Mouse (Mus musculus) MEL (cell line): ENCODE measurements around the gene Serpinh1. TPM values are rescaled to one million over a fixed set of nuclear protein-coding genes. Genes with fewer than 3 reads are reported as not detected.

Experiments used
- DNase-seq: peaks from one replicate; pipeline ENCODE4 v3.0.0; 2011; ENCODE audit warnings: low read depth, low spot score
- H3K27ac ChIP-seq: 2 replicates; pipeline ENCODE4 v1.5.1; 2012; ENCODE audit warnings: low read depth, mild to moderate bottlenecking, control low read depth, low read length, moderate library complexity; ENCODE audit not compliant: control insufficient read depth
- H3K27me3 ChIP-seq, 2 experiments: fragments of 150-350 bp in 1 of 2; sonication (generic) in 1 of 2; 2 replicates each; pipeline ENCODE4 v1.6.1; 2012; ENCODE audit warnings: low read length in 2 of 2, mild to moderate bottlenecking in 2 of 2, improper control_type of control experiment in 1 of 2, moderate library complexity in 1 of 2; ENCODE audit not compliant: insufficient read depth in 2 of 2, control insufficient read depth in 1 of 2
- H3K36me3 ChIP-seq, 2 experiments: 2 replicates each; pipeline ENCODE4 v1.6.1; 2012 to 2014; ENCODE audit warnings: low read length in 2 of 2, improper control_type of control experiment in 1 of 2, inconsistent platforms in 1 of 2, mild to moderate bottlenecking in 1 of 2; ENCODE audit not compliant: insufficient read depth in 2 of 2, control insufficient read depth in 1 of 2
- H3K4me1 ChIP-seq, 2 experiments: fragments of 150-350 bp in 1 of 2; sonication (generic) in 1 of 2; 2 replicates each; pipeline ENCODE4 v1.6.1; 2012; ENCODE audit warnings: low read length in 2 of 2, improper control_type of control experiment in 1 of 2, mild to moderate bottlenecking in 1 of 2; ENCODE audit not compliant: insufficient read depth in 2 of 2, control insufficient read depth in 1 of 2
- H3K4me3 ChIP-seq, 2 experiments: fragments of 150-350 bp in 1 of 2; sonication (generic) in 1 of 2; 2 replicates each; pipeline ENCODE4 v1.5.1; 2012; ENCODE audit warnings: low read depth in 2 of 2, low read length in 2 of 2, mild to moderate bottlenecking in 2 of 2, moderate library complexity in 2 of 2, control low read depth in 1 of 2, improper control_type of control experiment in 1 of 2; ENCODE audit not compliant: control insufficient read depth in 1 of 2, insufficient read depth in 1 of 2
- H3K79me2 ChIP-seq: 2 replicates; pipeline ENCODE4 v1.6.1; 2012; ENCODE audit warnings: mild to moderate bottlenecking, low read length, moderate library complexity; ENCODE audit not compliant: control insufficient read depth, poor library complexity, insufficient read depth
- H3K9ac ChIP-seq: 2 replicates; pipeline ENCODE4 v1.6.1; 2012; ENCODE audit warnings: low read depth, mild to moderate bottlenecking, control low read depth, low read length, moderate library complexity; ENCODE audit not compliant: control insufficient read depth, poor library complexity, severe bottlenecking
- H3K9me3 ChIP-seq: fragments of 150-350 bp; sonication (generic); replicated peaks from 2 replicates; pipeline ENCODE4 v1.6.1; 2012; ENCODE audit warnings: mild to moderate bottlenecking, low read length, improper control_type of control experiment, moderate library complexity; ENCODE audit not compliant: insufficient read depth
- CHD2 ChIP-seq: IDR thresholded peaks from 2 replicates; pipeline ENCODE4 v1.6.1; 2011; ENCODE audit warnings: low read length, improper control_type of control experiment
- ETS1 ChIP-seq: IDR thresholded peaks from 2 replicates; pipeline ENCODE4 v1.6.1; 2012; ENCODE audit warnings: low read depth, mild to moderate bottlenecking, inconsistent platforms, low read length, improper control_type of control experiment, moderate library complexity
- GATA1 ChIP-seq: IDR thresholded peaks from 2 replicates; pipeline ENCODE4 v1.6.1; 2011; ENCODE audit warnings: low read depth, low read length, improper control_type of control experiment
- MAX ChIP-seq: IDR thresholded peaks from 2 replicates; pipeline ENCODE4 v1.6.1; 2011; ENCODE audit warnings: low read length, improper control_type of control experiment
- MEF2A ChIP-seq: IDR thresholded peaks from 2 replicates; pipeline ENCODE4 v1.6.1; 2014; ENCODE audit warnings: low read depth, mild to moderate bottlenecking, inconsistent platforms, low read length, improper control_type of control experiment; ENCODE audit not compliant: poor library complexity, insufficient replicate concordance, severe bottlenecking; ENCODE audit errors: extremely low read depth
- POLR2A ChIP-seq, 2 experiments: IDR thresholded peaks; 2 replicates each; pipeline ENCODE4 v1.6.1; 2011 to 2012; ENCODE audit warnings: low read length in 2 of 2, mild to moderate bottlenecking in 2 of 2, control low read depth in 1 of 2, improper control_type of control experiment in 1 of 2, low read depth in 1 of 2, moderate library complexity in 1 of 2; ENCODE audit not compliant: control insufficient read depth in 1 of 2, insufficient read depth in 1 of 2, poor library complexity in 1 of 2
- POLR2AphosphoS5 ChIP-seq: IDR thresholded peaks from 2 replicates; pipeline ENCODE4 v1.6.1; 2012; ENCODE audit warnings: low read depth, borderline replicate concordance, mild to moderate bottlenecking, inconsistent platforms, low read length, moderate library complexity, mixed read lengths
- SIN3A ChIP-seq: IDR thresholded peaks from 2 replicates; pipeline ENCODE4 v1.6.1; 2012; ENCODE audit warnings: low read length, improper control_type of control experiment, inconsistent platforms
- TBP ChIP-seq: IDR thresholded peaks from 2 replicates; pipeline ENCODE4 v1.8.0; 2011; ENCODE audit warnings: low read depth, low read length, improper control_type of control experiment
- TCF12 ChIP-seq: IDR thresholded peaks from 2 replicates; pipeline ENCODE4 v1.6.1; 2014; ENCODE audit warnings: low read depth, mild to moderate bottlenecking, inconsistent platforms, low read length, improper control_type of control experiment, moderate library complexity
- USF2 ChIP-seq, 2 experiments: IDR thresholded peaks; 2 replicates each; pipeline ENCODE4 v1.6.1; 2011 to 2012; ENCODE audit warnings: improper control_type of control experiment in 2 of 2, low read length in 2 of 2, borderline replicate concordance in 1 of 2, inconsistent platforms in 1 of 2, low read depth in 1 of 2, mild to moderate bottlenecking in 1 of 2; ENCODE audit not compliant: insufficient read depth in 1 of 2
- polyA plus RNA-seq, 2 experiments: library from polyadenylated mRNA; stranded (reverse) in 1 of 2; unstranded in 1 of 2; fragments of >175 nt in 1 of 2; fragments of >200 nt in 1 of 2; gene quantifications; 2 replicates each; pipeline versions ENCODE4 v1.2.1 to v1.2.4; 2012; ENCODE audit warnings: low replicate concordance in 2 of 2, low read depth in 1 of 2; ENCODE audit not compliant: insufficient read length in 2 of 2, insufficient read depth in 1 of 2, missing spikeins in 1 of 2
- total RNA-seq: library from RNA; depleted of rRNA; stranded (reverse); fragments of 300-350 nt; gene quantifications from 2 replicates; pipeline ENCODE4 v1.2.3, GENCODE M21; 2012

The Serpinh1 gene
- total and polyA plus RNA-seq, 3 experiments = not detected

DNA sequence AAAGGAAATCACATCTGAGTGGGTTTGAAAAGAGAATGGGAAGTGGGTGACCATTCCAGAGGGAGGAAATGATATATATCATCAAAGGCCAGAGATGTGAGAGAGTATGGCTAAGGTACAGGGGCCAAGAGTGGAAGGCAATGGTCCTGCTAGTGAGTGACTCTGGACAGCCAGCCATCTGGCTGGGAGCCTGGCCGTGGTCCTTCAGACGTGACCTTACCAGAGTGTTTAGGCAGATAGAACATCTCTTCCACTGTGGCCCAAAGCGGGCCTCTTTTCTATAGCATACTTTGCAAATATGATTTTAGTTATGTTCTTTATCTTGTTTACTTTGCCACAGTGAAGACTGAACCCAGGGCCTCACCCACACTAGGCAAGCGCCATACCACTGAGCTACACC is 47.4 kb downstream of the Serpinh1 start:
- no peak overlapping the region for H3K4me3 ChIP-seq
- no peaks in the 10 kb centered on the region for H3K36me3 ChIP-seq
- peaks cover 6 to 10% of the 10 kb centered on the region in 2 experiments; a peak in 3 of 4 replicates for H3K27me3 ChIP-seq
- H3K27ac ChIP-seq = no peak overlapping the region
- no peak for DNase-seq
- H3K4me1 ChIP-seq = no peaks in the 10 kb centered on the region
- H3K79me2 ChIP-seq = no peaks in the 10 kb centered on the region
- TF ChIP-seq TCF12 = no peak
- TF ChIP-seq SIN3A = no peak
- TF ChIP-seq ETS1 = no peak
- TF ChIP-seq TBP = no peak
- TF ChIP-seq MEF2A = no peak
- no peak for TF ChIP-seq POLR2AphosphoS5
- TF ChIP-seq CHD2 = no peak
- TF ChIP-seq, all 39 proteins: peak for 0
- no peak overlapping the region for H3K9ac ChIP-seq
- no peaks in the 10 kb centered on the region for H3K9me3 ChIP-seq

DNA sequence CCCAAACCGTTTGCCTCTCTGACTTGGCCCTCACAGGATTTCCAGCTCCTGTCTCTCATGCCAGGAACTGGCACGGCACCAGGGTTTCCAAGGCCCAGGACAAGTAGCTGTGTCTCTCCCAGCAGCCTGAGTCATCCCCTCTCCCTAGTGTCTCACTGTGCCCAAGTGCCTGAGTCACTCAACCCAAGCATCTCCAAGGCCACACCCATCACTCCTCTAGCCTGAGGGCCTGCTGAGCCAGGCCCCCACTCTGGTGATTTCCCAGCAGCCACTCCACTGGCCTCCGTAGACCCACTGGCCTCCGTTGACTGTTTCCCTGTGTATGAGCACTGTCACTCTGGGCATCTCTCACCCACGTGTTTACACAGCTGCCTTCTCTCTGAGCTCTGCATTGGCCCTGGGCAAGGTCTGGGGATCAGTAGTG is 48.1 kb downstream of the Serpinh1 start:
- H3K9me3 ChIP-seq = no peaks in the 10 kb centered on the region
- H3K27ac ChIP-seq = no peak overlapping the region
- no peak for TF ChIP-seq MAX
- H3K36me3 ChIP-seq = no peaks in the 10 kb centered on the region
- no peak overlapping the region for H3K4me3 ChIP-seq
- H3K79me2 ChIP-seq = no peaks in the 10 kb centered on the region
- no peak for DNase-seq
- no peak overlapping the region for H3K9ac ChIP-seq
- H3K4me1 ChIP-seq = no peaks in the 10 kb centered on the region
- H3K27me3 ChIP-seq = peaks cover 6 to 10% of the 10 kb centered on the region in 2 experiments; a peak in 3 of 4 replicates

- H3K4me1 ChIP-seq = no peaks in the 10 kb centered on the region
- H3K79me2 ChIP-seq = no peaks in the 10 kb centered on the region
- H3K4me3 ChIP-seq = no peak overlapping the region
- no peak for TF ChIP-seq ETS1
- no peak for TF ChIP-seq USF2 (IDR thresholded peaks at IDR 0.05; ENCODE audit: borderline replicate concordance in 1 of 2, insufficient read depth in 1 of 2, low read depth in 1 of 2, low read length in 2 of 2)
- TF ChIP-seq POLR2A (IDR thresholded peaks at IDR 0.05; ENCODE audit: control insufficient read depth in 1 of 2, insufficient read depth in 1 of 2, low read depth in 1 of 2, low read length in 2 of 2, poor library complexity in 1 of 2) = no peak
- TF ChIP-seq GATA1 = no peak
- no peak for DNase-seq
- no peaks in the 10 kb centered on the region for H3K9me3 ChIP-seq
- peaks cover 6 to 10% of the 10 kb centered on the region in 2 experiments; a peak in 3 of 4 replicates for H3K27me3 ChIP-seq
- H3K27ac ChIP-seq = no peak overlapping the region
- no peaks in the 10 kb centered on the region for H3K36me3 ChIP-seq
- no peak overlapping the region for H3K9ac ChIP-seq
Measured at GRCm38 (mm10) chr7:99304029-99304428, 49.0 kb downstream of the Serpinh1 start.
